Mouse (Mus musculus): Measurements from ENCODE around the gene Ddx41.
A peak's percentile ranks its signal among the peaks of the same experiment; 100 is the strongest.
"Not testable (repeated sequence)": the region's sequence is repeated elsewhere in the genome, so short reads cannot be mapped to it uniquely, and the experiment has no call there.

Gene Ddx41

DNA sequence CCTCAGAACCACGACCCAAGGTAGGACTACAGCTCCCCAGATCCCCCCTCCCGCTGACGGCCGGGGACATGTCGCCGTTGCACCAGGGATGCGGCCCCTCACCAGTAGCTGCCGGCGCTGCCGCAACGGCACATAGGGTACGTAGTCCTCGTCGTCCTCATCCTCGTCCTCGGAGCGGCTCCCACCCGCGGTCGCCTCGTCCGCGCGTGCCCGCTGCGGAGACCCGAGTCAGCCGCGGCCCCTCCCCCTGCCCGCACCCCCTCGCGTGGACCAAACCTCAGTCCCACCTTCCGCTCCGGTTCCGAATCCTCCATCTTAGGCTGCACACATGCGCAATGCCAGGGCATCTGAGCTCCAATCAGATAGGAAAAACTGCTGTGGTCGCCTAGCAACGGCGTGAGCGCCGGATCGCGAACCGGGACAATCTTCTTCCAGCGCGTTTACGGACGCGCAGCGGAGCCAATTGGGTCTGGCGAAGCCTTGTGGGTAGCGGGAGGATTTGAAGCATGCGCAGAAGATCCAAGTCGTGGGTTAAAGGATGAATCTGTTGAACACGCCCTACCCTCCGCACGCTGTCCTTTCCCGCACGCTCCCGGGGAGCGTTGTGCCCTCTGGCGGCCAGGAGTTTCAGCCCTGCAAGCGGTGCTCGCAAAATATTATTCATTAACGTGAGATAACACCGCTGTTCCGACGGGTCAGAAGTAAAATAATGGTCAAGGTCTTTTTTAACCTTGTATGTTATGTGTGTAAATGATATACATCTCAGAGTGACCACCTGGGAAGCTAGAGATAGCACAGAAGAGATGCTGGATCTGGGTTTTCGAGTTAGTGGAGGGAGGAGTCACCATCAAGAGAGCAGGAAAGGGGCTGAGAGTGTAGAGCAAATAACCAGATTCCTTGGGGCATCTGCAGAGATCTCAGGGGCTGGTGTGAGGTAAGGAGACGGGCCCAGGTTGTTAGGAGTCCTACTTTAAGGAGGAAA is at the start of gene Ddx41:
Gene Ddx41 (minus strand): TSS at position 465 of the 982 bp plus-strand sequence.
- DNase-seq (ENCODE audit: low read depth, low spot score) = peak; percentile 100

DNA sequence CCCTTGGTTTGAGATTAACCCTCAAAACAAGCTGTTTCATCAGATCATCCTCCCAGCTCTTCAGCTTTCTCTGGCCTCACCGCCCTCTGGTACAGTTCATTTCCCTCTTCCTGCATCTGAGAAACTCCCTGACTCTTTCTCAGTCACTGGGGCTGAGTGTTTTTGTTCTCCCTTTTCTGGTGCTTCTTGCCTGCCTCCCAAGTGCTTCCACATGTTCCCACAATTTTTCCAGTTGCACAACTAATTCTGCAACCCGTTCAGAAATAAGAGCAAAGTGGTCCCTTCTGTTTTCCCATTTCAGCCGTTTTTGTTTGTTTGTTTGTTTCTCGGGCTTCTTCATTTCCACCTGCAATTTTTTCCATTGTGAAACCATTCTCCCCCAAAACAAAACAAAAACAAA is 41.6 kb upstream of the Ddx41 start:
- no peak for DNase-seq (ENCODE audit: low read depth, low spot score)

DNA sequence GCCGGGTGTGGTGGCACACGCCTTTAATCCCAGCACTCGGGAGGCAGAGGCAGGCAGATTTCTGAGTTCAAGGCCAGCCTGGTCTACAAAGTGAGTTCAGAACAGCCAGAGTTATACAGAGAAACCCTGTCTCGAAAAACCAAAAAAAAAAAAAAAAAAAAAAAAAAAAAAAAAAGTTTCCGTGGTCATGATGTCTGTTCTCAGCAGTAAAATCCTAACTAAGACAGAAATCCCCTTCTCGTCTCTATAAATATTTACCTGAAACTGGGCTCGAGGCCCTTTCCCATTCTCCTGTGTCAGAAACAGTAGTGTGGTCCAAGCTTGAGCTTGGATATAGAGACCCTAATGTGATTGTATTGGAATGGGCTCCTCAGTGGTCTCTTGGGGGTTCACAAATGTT is 40.4 kb upstream of the Ddx41 start:
- DNase-seq (ENCODE audit: low read depth, low spot score) = not testable (repeated sequence)

DNA sequence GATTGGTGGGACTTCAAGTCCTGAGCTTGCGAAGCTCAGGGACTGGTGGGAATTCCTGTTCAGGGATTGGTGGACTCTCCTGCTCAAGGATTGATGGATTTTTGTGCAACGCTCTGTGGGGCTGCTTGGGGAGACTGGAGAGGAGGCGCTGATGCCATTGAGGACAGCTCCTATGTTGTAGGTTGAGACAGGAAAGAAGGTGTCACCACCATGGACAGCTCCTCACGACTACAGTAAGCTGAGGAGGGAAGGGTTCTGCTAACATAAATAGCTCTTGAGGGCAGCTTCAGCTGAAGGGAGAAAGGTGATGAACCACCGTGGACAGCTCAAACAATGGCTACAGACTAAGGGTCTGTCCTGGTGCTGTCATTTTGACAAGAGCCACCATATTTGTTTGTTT is 39.5 kb upstream of the Ddx41 start:
- no peak for DNase-seq (ENCODE audit: low read depth, low spot score)

DNA sequence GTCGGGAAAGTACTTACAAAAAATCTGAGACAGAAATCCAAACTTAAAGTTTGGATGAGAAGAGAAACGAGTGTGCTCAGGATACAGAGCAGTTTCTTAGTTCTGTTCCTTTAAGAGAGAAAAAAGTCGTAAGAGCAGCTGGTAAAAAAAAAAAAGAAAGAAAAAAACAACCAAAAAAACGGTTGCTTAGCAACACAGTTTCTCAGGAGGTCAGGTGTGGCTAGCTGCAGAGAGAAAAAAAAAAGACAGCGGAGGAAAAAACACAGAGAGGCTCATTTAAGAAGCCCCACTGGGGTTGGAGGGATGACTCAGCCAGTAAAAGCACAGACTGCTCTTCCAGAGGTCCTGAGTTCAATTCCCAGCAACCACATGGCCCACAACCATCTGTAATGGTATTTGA is 37.9 kb upstream of the Ddx41 start:
- DNase-seq (ENCODE audit: low read depth, low spot score) = no peak

DNA sequence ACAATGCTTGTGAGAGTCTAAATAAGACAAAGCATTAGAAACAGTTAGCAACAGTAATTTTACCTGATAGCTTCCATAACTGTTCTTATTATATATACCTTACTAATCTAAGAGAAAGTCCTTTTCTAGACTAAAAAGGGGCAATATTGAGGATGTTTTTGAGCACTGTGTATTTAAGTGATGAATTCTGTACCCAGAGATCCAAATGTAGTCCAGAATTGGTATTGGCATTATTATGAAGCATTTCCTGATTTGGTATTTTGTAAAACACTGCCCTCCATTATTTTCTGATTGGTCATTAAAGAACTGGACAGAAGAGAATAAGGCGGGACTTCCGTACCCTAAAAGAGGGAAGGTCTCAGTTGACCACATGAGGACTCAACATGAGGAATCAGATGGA is 37.0 kb upstream of the Ddx41 start, which contains the start of gene Tmed9:
Gene Tmed9 (plus strand): TSS at position 301 of the 400 bp plus-strand sequence.
- DNase-seq (ENCODE audit: low read depth, low spot score) = no peak

DNA sequence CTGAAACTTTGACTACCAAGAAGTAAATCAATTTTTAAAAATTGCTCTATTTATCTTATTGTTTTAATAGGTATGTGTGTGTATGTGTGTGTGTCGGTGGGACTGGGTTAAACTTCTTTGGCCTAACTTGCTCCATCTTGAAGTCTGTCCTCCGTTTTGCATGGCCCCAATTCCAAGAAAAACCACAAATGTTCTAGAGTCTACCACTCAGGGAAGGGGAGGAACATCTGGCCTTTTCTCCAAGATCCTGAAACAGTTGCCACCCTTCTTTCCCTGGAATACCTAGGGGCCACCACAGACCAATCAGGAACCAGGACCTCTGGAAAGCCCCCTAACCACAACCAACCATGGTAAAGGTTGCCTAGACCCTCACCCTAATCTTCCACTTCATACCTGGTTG is 35.5 kb upstream of the Ddx41 start:
- DNase-seq (ENCODE audit: low read depth, low spot score) = no peak

DNA sequence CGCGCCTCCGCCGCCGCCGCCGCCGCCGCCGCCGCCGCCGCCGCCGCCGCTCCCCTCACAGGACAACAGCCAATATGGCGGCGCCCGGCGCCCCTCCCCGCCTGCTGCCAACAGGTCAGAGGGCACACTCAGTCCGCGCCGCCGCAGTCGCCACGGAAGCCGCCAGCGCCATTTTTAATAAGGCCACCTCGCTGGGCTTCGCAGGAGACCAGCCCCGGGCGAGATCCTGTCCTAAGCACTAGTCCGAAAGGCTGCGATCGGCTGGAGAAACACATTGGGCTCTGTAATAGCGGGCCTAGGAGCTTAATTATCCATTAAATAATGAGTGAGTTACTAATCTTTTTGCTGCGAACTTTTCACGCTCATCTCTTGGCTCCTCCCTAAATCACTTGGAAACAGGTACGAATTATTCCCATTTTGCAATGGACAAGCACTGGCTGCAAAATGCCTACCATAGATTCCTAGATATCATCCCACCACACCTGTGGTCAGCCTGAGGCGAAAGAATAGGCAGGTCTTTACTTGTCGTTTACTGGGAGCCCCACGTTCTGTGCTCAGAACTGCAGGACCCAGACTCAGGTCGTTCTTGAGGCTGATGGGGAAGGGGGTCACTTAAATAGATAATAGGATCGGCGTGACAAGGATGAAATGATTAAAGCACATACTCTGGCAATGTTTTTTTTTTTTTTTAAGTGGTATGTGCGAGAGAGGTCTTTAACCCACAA is 34.7 kb upstream of the Ddx41 start, which contains the start of gene Fam193b:
Gene Fam193b (minus strand): TSS at position 94 of the 725 bp plus-strand sequence.
- peak; percentile 81 for DNase-seq (ENCODE audit: low read depth, low spot score)

DNA sequence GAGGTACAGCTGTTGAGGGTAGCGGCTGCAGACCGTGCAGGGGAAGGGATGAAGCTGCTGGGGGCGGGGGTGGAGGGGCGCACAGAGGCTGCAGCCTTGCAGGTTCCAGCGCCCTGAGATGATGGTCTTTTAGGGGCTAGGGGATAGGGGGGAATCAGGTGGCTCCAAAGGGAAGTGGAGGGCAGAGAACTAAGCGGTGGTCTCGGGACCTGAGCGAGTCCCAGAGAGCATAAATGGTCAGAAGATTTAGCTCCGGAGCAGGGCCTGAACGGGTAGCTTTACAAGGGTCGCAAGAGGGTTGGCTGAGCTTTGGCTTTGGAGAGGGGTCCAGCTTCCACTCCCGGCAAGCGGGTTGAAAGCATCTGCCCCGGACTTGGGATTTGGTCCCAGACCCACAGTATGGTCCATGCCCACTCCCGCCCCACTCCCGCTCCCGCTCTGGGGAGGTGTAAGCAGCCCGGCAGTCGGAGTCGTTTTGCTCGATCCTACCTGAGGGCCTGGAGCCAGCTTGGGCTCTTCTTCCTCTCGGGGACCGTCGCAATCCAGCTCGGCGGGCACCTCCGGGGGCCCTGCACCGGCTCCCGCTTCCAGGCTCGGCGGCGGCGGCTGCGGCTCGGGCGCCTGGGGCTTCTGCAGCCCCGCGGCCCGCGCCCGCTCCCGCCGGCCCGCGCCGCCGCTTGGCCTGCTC is 34.0 kb upstream of the Ddx41 start:
- no peak for DNase-seq (ENCODE audit: low read depth, low spot score)

DNA sequence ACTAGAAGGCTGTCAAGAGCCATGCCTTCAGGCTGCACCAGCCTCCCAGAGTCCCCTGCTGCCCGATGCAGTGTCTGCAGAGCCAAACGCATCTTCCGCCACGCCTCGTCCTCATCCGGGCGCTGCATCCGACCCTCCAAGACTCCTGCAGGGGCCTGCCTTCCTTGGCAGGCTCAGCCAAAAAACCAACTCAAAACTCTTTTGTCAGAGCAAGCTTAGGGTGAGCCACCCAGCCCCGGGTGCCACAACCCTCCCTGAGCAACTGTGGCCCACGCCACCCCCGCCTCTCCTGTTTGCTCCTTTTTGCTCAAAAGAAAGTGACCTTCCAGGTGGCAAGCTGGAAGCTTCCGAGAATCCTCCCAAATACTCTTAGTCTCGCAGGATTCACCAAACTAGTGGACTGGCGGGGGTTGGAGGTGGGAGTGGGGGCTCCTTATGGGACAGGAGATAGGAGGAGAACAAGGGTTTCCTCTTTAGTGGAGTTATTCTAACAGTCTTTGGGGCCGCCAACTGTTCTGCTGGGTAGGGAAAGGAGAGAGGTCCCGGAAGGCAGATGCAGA is 33.3 kb upstream of the Ddx41 start:
- DNase-seq (ENCODE audit: low read depth, low spot score) = no peak

DNA sequence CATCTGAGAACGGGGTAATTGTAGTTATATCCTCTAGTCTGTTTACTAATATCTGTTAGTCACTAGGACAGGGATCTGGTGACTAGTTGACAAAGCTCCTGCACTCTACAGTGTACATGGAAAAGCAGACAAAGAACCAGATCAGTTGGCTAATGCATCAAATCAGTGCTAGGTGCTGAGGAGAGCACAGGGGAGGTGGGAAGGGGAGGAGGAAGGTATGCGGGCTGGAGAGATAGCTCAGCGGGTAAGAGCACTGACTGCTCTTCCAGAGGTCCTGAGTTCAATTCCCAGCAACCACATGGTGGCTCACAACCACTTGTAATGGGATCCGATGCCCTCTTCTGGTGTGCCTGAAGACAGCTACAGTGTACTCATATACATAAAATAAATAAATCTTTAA is 32.1 kb upstream of the Ddx41 start:
- DNase-seq (ENCODE audit: low read depth, low spot score) = not testable (repeated sequence)

DNA sequence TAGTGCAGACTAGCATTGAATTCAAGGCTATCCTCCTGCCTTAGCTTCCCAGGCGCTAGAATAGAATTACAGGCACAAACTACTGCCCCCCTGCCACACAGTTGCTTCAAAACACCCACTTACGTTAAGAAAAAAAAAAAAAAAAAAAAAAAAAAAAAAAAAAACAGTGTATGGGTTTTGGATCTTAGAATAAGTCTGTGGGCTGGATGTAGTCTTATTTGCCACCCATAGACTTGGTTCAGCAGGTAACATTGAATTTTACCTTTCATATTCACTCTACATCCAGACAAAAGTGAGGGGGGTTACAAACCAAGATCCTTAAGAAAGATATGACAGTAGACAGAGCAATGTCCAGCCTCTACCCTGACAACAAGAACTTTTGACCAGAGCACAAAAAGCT is 31.5 kb upstream of the Ddx41 start:
- no peak for DNase-seq (ENCODE audit: low read depth, low spot score)

DNA sequence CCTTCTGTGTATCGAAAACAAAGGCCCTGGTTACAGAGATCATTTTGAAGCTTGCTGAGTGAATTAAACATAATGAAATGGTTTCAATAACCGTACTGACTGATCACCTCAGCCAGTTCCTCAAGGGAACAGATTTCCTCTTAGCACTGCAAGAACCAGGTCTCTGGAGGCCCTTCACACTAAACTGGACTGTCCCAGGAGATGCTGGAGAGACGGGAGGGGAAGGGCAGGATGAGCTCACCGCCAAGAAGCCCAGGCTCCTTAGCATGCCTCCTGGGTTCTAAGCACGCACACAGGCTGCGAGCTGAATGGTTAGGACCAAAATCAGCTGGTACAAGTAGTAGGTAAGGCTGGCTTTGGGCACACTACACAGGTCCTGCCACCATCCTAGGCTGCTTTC is 30.5 kb upstream of the Ddx41 start:
- no peak for DNase-seq (ENCODE audit: low read depth, low spot score)

DNA sequence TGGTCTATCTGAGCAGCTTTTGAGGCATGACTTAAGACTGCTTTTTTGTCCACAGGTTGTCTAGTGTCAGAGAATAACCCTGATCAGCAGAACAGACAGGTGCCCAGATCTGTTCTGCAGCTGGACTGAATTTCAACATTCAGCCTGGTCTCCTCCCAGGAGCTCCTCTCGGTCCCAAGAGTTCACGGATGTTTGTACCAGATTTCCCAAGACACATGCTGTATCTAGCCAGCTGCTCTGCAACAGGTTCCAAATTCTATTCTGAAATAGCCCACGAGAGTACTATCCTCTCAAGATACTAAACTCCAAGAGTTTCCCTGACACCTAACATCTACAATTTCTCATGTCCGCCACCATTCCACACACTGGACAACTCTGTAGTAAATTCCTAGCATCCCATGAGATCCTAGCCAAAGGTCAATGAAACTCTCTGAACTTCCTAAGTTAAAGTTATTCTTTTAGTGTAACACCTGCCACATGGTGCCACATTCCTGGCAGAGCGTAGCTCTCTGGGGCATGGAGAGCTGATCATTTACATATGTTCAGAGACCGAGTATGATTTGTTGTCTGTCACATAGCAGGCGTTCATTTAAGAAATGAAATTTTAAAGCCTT is 26.9 kb upstream of the Ddx41 start:
- DNase-seq (ENCODE audit: low read depth, low spot score) = peak; percentile 50

DNA sequence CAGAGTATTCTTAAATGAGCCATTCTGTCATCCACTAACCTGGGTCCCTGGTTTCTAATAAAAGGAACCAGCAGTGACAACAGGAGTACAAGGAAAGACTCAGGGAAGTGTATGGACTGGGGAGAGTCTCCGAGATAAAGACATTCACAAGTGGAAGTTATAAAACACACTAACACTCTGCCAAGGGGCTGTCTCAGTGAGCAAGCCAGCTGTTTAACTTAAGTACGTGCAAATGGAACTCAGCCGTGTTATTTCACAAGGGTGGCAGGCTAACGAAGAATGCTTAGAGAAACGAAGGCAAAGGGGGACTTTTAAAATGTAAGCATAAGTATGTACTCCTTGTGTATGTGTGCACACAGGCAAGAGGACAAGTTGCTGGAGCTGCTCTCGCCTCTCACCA is 21.0 kb upstream of the Ddx41 start:
- no peak for DNase-seq (ENCODE audit: low read depth, low spot score)

DNA sequence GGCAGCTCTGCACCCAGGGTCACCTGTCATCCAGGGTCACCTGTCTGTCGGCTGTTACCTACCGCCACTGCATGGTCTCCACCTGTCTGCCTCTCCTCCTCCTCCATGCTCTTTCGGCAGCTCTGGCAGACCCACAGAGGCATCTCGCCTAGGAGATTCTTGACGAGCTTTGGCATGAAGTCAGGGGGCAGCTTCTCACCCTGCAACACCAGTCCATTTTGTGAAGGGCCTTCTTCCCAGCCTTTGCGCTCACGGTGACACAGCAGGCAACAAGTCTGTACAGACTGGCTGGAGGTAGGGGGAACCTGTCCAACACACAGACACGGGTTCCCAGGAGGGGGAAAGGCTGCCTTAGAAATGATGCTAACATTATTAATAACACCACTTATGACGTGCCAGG is 19.5 kb upstream of the Ddx41 start:
- no peak for DNase-seq (ENCODE audit: low read depth, low spot score)

DNA sequence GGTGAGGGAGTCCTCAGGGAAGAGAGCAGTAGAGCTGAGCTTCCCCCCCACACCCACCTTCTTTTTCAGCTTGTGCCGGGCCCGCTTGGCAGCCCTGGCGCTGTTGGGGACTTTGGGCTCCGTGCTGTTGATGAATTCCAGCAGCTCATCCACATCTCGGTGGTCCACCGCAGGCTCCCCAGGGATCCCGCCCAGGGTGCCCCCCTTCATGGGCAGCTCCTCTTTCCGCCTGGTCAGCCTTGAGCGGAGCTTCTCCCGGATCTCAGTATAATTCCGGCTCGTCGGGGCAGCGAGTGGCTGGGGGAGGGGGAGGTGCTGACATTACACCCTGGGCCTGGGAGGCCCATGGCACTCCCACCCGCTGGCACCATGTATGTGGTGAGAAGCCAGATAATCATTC is 12.6 kb upstream of the Ddx41 start:
- no peak for DNase-seq (ENCODE audit: low read depth, low spot score)

DNA sequence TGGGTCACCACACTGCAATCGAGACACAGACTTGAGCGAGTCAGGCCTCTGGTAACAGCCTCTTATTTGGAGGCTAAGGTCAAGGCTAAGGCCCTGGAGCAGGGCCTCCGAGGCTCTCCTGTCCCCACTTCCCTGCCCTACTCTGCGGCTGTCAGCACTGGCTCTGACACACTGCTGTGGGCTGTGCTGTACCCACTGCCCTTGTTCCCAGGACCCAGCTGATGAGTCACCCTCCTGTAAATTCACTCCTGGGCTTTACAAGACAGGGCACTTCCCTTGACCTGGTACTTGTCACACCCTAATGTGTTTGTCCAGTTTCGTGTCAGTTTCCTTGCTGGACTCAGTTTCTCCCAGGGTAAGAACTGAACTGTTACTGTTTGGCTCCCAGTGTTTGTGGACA is 12.0 kb upstream of the Ddx41 start:
- no peak for DNase-seq (ENCODE audit: low read depth, low spot score)

DNA sequence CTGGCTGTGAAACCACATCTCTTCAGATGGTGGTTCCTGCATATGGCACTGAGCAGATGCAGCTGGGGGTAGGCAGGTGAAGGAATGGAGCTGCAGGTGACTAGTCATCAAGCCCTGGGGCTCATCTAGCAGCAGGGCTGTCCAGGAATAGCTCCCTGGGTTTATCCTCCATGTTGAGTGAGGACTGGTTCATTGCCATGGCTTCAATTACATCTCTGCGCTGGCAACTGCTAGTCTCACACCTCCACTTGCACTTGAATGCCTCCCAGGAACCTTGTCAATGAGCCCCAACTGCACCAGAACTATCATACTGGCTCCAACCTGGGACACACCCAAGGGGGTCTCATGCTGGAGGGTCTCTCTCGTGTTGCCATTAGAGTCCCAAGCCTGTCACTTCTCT is 11.5 kb upstream of the Ddx41 start:
- no peak for DNase-seq (ENCODE audit: low read depth, low spot score)

DNA sequence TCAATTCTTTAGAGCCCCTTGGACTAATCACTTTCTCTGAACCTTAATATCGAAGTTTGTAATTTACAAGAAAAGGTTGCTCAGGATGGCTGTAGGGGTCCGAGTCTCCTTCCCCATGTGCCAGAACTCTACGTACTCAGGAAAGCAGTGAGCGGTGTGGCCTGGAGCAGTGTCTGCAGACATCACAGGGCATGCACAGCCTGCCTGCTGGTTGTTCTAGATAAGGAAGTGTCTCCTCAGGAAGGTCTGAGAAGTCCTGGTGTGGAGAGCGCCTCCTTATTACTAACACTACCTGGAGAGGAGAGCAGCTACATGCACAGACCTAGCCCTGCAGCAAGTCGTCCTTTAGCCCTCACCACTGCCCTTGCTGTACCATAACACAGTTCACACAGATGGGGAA is 8.3 kb upstream of the Ddx41 start:
- no peak for DNase-seq (ENCODE audit: low read depth, low spot score)

DNA sequence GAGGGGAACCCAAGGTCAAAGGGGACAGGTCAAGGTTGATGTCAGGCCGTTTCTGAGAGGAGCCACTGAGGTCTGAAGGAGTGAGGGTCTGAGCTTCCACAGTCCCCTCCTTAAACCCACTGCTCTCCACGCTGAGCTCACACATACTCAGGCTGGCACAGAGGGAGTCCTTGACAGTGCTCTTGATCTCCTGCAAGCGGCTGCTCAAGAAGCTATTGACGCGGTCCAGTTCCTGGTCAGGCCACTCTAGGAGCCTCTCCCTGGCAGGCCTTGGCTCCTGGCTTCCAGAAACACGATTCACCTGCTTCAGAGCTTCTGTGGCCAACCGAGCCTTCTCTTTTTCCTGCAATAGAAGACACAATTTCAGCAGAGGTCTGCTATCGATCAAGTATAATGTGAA is 7.0 kb upstream of the Ddx41 start:
- no peak for DNase-seq (ENCODE audit: low read depth, low spot score)

Data from skeletal muscle tissue, adult 2 months (tissue).